ENCODE assay signal across 10 mouse cellular contexts in the genomic region with DNA sequence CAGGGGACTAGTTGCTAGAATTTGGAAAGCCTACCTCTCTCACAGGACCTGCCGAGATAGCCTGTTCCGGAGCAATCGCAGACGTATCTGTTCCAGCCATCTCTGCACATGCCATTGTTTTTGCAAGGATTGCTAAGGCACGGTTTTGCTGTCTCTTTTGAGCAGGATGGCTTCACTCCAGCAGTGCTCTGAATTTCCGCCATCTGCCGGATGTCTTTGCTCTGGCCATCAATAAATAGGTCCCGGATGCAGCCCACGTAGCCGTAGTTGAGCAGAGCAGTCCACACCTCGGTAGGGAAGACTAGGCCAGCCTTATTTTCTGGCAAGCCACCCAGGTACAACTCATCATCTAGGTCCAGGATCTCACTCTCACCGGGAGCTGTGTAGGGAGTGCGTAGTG.
A peak's percentile ranks its signal among the peaks of the same experiment; 100 is the strongest.
DNase-seq lines count a peak whose midpoint lies in the region; ATAC-seq and TF ChIP-seq lines count a peak whose summit lies in the region.
"Had no signal": no experiment of that assay in that cellular context is flagged by ENCODE, and none has a peak within 500 bp of the region (broad histone marks: within the 10 kb centered on the region; RNA-seq: fewer than 3 reads in every experiment).

No protein-coding gene starts in this region.

- WGBS in lung, embryonic 14.5 days = 54% methylated on average over 13 of the region's 13 CpGs
- 62% methylated on average over 13 of the region's 13 CpGs for WGBS in lung, adult 2 months

- TF ChIP-seq CTCF in lung, embryonic 14.5 days (IDR thresholded peaks at IDR 0.05; ENCODE audit: low read depth) = no peak
- no peak for TF ChIP-seq CTCF in lung, adult 2 months (IDR thresholded peaks at IDR 0.05; ENCODE audit: insufficient read depth, low read length)

- H3K4me3 ChIP-seq in lung, embryonic 14.5 days (ENCODE audit: low read depth, low read length) = no peak overlapping the region
- H3K4me3 ChIP-seq in lung, adult 2 months (replicated peaks; ENCODE audit: extremely low read depth, low read depth, low read length) = no peak overlapping the region
- H3K4me3 ChIP-seq: liver, embryonic 13.5 days had no signal

- H3K27me3 ChIP-seq in lung, embryonic 14.5 days (ENCODE audit: insufficient read depth, low read length) = no peaks in the 10 kb centered on the region
- H3K27me3 ChIP-seq: liver, embryonic 13.5 days had no signal

- H3K9me3 ChIP-seq in lung, embryonic 14.5 days (ENCODE audit: low read depth, low read length) = no peaks in the 10 kb centered on the region
- H3K9me3 ChIP-seq: liver, embryonic 13.5 days had no signal

- H3K4me1 ChIP-seq in lung, embryonic 14.5 days (ENCODE audit: insufficient read depth) = no peaks in the 10 kb centered on the region
- H3K4me1 ChIP-seq in lung, adult 2 months (ENCODE audit: control insufficient read depth, insufficient read depth, low read length) = no peaks in the 10 kb centered on the region
- H3K4me1 ChIP-seq: liver, embryonic 13.5 days had no signal

- no peak overlapping the region for H3K9ac ChIP-seq in lung, embryonic 14.5 days
- H3K9ac ChIP-seq: liver, embryonic 13.5 days had no signal

- TF ChIP-seq POLR2A in lung, adult 2 months (IDR thresholded peaks at IDR 0.05; ENCODE audit: borderline replicate concordance, extremely low read depth, low read depth, low read length) = no peak

- no peaks in the 10 kb centered on the region for H3K36me3 ChIP-seq in lung, embryonic 14.5 days (ENCODE audit: insufficient read depth)
- H3K36me3 ChIP-seq: liver, embryonic 13.5 days had no signal

- peak; percentile 41; the same call in 1 of the 2 replicates for ATAC-seq in lung, embryonic 14.5 days (ENCODE audit: insufficient read depth)
- ATAC-seq: Patski had no signal

- H3K4me2 ChIP-seq in lung, embryonic 14.5 days = no peak overlapping the region
- H3K4me2 ChIP-seq: liver, embryonic 13.5 days had no signal

- no peak overlapping the region for H3K27ac ChIP-seq in lung, embryonic 14.5 days (ENCODE audit: low read depth)
- H3K27ac ChIP-seq: liver, embryonic 13.5 days had no signal

- DNase-seq in lung, embryonic 14.5 days = peak; percentile 16
- no peak for DNase-seq in lung, adult 2 months
- DNase-seq in cerebellum, postnatal 14 days = peak; percentile 84 to 89
- peak; percentile 56 for DNase-seq in layer of hippocampus, adult 11-12 months (ENCODE audit: low spot score)
- DNase-seq in right cerebral cortex, postnatal 36 days (ENCODE audit: low spot score in 2 of 2) = peak; percentile 40 to 47
- DNase-seq in retina, postnatal 1 day = no peak
- DNase-seq in Muller cell, postnatal 12 days (ENCODE audit: inconsistent ontology term) = no peak
- no peak for DNase-seq in urinary bladder, postnatal 14 days (ENCODE audit: low spot score)
- DNase-seq: liver, embryonic 13.5 days had no signal

Comparison
In these comparisons a context has a peak if more than half of its experiments do, and no peak if none do; other contexts are left out.
1. DNase-seq: peak in lung, embryonic 14.5 days (single experiment), cerebellum, postnatal 14 days (2 of 2), layer of hippocampus, adult 11-12 months (single experiment) and right cerebral cortex, postnatal 36 days (2 of 2); none in lung, adult 2 months (single experiment), retina, postnatal 1 day (single experiment), Muller cell, postnatal 12 days (single experiment) and urinary bladder, postnatal 14 days (single experiment).